Mouse (Mus musculus): ENCODE results near the gene Gimap1. TPM values are rescaled to one million over a fixed set of nuclear protein-coding genes. Genes with fewer than 3 reads are reported as not detected.

Gimap1 gene
- polyA plus RNA-seq (2015; fragmentation: Nextera tagmentation; extraction: Ambion mirVana), result 5.7 and 5.9 TPM in 2 replicates

GRCm38 (mm10) chr6:48738961-48739779 lies at the start of gene Gimap1:
TSS of gene Gimap1 (plus strand) at chr6:48739054.
- Histone ChIP-seq H3K9me3 (replicated peaks; ENCODE audit: control insufficient read depth, low read length) (no peaks in the 10 kb centered on the region), H3K27ac (ENCODE audit: low read length) (no peak within 1 kb of the TSS), H3K4me1 (ENCODE audit: control insufficient read depth, low read depth, low read length) (peaks cover 7% of the 10 kb centered on the region), H3K9ac (ENCODE audit: low read depth, low read length) (no peak within 1 kb of the TSS; the same call in 1 of the 2 replicates), H3K4me3 (ENCODE audit: low read depth, low read length) (peak within 1 kb of the TSS; percentile 37), H3K27me3 (ENCODE audit: control insufficient read depth, insufficient read depth, low read depth, low read length) (no peaks in the 10 kb centered on the region), H3K36me3 (ENCODE audit: control insufficient read depth, insufficient read depth) (no peaks in the 10 kb centered on the region), H3K4me2 (ENCODE audit: low read depth, low read length) (0 out of 2 replicates have a peak within 1 kb of the TSS, but pooled peaks have one; percentile 9)
- no peak for ATAC-seq (ENCODE audit: low read depth)
- WGBS (ENCODE audit: insufficient replicate concordance), result 18% methylated on average over 15 of the region's 15 CpGs

GRCm38 (mm10) chr6:48689320-48689719 lies 49.5 kb upstream of the Gimap1 start:
- 35% methylated on average over 2 of the region's 2 CpGs for WGBS (ENCODE audit: insufficient replicate concordance)
- no peak overlapping the region for H3K4me2 ChIP-seq (ENCODE audit: low read depth, low read length)
- ATAC-seq (ENCODE audit: low read depth), result no peak
- H3K9ac ChIP-seq (ENCODE audit: low read depth, low read length), result no peak overlapping the region
- no peak overlapping the region for H3K27ac ChIP-seq (ENCODE audit: low read length)
- no peaks in the 10 kb centered on the region for H3K27me3 ChIP-seq (ENCODE audit: control insufficient read depth, insufficient read depth, low read depth, low read length)
- no peaks in the 10 kb centered on the region for H3K9me3 ChIP-seq (replicated peaks; ENCODE audit: control insufficient read depth, low read length)
- H3K36me3 ChIP-seq (ENCODE audit: control insufficient read depth, insufficient read depth), result no peaks in the 10 kb centered on the region
- no peaks in the 10 kb centered on the region for H3K4me1 ChIP-seq (ENCODE audit: control insufficient read depth, low read depth, low read length)
- no peak overlapping the region for H3K4me3 ChIP-seq (ENCODE audit: low read depth, low read length)

GRCm38 (mm10) chr6:48692962-48693361 lies 45.9 kb upstream of the Gimap1 start:
- Histone ChIP-seq H3K4me1 (ENCODE audit: control insufficient read depth, low read depth, low read length) (no peaks in the 10 kb centered on the region), H3K9me3 (replicated peaks; ENCODE audit: control insufficient read depth, low read length) (no peaks in the 10 kb centered on the region), H3K4me3 (ENCODE audit: low read depth, low read length) (no peak overlapping the region), H3K27ac (ENCODE audit: low read length) (no peak overlapping the region), H3K4me2 (ENCODE audit: low read depth, low read length) (no peak overlapping the region), H3K36me3 (ENCODE audit: control insufficient read depth, insufficient read depth) (no peaks in the 10 kb centered on the region), H3K27me3 (ENCODE audit: control insufficient read depth, insufficient read depth, low read depth, low read length) (no peaks in the 10 kb centered on the region), H3K9ac (ENCODE audit: low read depth, low read length) (no peak overlapping the region)
- WGBS (ENCODE audit: insufficient replicate concordance), result 61% methylated on average over 6 of the region's 6 CpGs
- no peak for ATAC-seq (ENCODE audit: low read depth)

- Histone ChIP-seq H3K9ac (ENCODE audit: low read depth, low read length) (no peak overlapping the region), H3K4me2 (ENCODE audit: low read depth, low read length) (no peak overlapping the region), H3K36me3 (ENCODE audit: control insufficient read depth, insufficient read depth) (no peaks in the 10 kb centered on the region), H3K27me3 (ENCODE audit: control insufficient read depth, insufficient read depth, low read depth, low read length) (no peaks in the 10 kb centered on the region), H3K27ac (ENCODE audit: low read length) (peak overlapping the region; percentile 44; the same call in 1 of the 2 replicates), H3K9me3 (replicated peaks; ENCODE audit: control insufficient read depth, low read length) (no peaks in the 10 kb centered on the region), H3K4me1 (ENCODE audit: control insufficient read depth, low read depth, low read length) (no peaks in the 10 kb centered on the region; the same call in 1 of the 2 replicates), H3K4me3 (ENCODE audit: low read depth, low read length) (no peak overlapping the region)
- no peak for ATAC-seq (ENCODE audit: low read depth)
- WGBS (ENCODE audit: insufficient replicate concordance), result 53% methylated on average over 4 of the region's 4 CpGs
Observed at GRCm38 (mm10) chr6:48696830-48697554, 41.9 kb upstream of the Gimap1 start.

GRCm38 (mm10) chr6:48697555-48697930 lies 41.3 kb upstream of the Gimap1 start:
- Histone ChIP-seq H3K9ac (ENCODE audit: low read depth, low read length) (no peak overlapping the region), H3K4me1 (ENCODE audit: control insufficient read depth, low read depth, low read length) (no peaks in the 10 kb centered on the region; the same call in 1 of the 2 replicates), H3K9me3 (replicated peaks; ENCODE audit: control insufficient read depth, low read length) (no peaks in the 10 kb centered on the region), H3K27ac (ENCODE audit: low read length) (peak overlapping the region; percentile 44; the same call in 1 of the 2 replicates), H3K36me3 (ENCODE audit: control insufficient read depth, insufficient read depth) (no peaks in the 10 kb centered on the region), H3K4me3 (ENCODE audit: low read depth, low read length) (no peak overlapping the region), H3K27me3 (ENCODE audit: control insufficient read depth, insufficient read depth, low read depth, low read length) (no peaks in the 10 kb centered on the region), H3K4me2 (ENCODE audit: low read depth, low read length) (no peak overlapping the region)
- ATAC-seq (ENCODE audit: low read depth), result no peak
- WGBS (ENCODE audit: insufficient replicate concordance), result 25% methylated on average over 1 of the region's 1 CpGs

- H3K4me2 ChIP-seq (ENCODE audit: low read depth, low read length), result no peak overlapping the region
- ATAC-seq (ENCODE audit: low read depth), result no peak
- H3K27me3 ChIP-seq (ENCODE audit: control insufficient read depth, insufficient read depth, low read depth, low read length), result no peaks in the 10 kb centered on the region
- no peak overlapping the region for H3K27ac ChIP-seq (ENCODE audit: low read length)
- H3K4me1 ChIP-seq (ENCODE audit: control insufficient read depth, low read depth, low read length), result no peaks in the 10 kb centered on the region; the same call in 1 of the 2 replicates
- no peak overlapping the region for H3K9ac ChIP-seq (ENCODE audit: low read depth, low read length)
- H3K36me3 ChIP-seq (ENCODE audit: control insufficient read depth, insufficient read depth), result no peaks in the 10 kb centered on the region
- 47% methylated on average over 7 of the region's 7 CpGs for WGBS (ENCODE audit: insufficient replicate concordance)
- no peak overlapping the region for H3K4me3 ChIP-seq (ENCODE audit: low read depth, low read length)
- H3K9me3 ChIP-seq (replicated peaks; ENCODE audit: control insufficient read depth, low read length), result no peaks in the 10 kb centered on the region
Observed at GRCm38 (mm10) chr6:48698066-48698856, 40.6 kb upstream of the Gimap1 start.

GRCm38 (mm10) chr6:48698888-48699287 lies 40.0 kb upstream of the Gimap1 start:
- H3K9ac ChIP-seq (ENCODE audit: low read depth, low read length), result no peak overlapping the region
- H3K27me3 ChIP-seq (ENCODE audit: control insufficient read depth, insufficient read depth, low read depth, low read length), result no peaks in the 10 kb centered on the region
- no peak for ATAC-seq (ENCODE audit: low read depth)
- H3K4me2 ChIP-seq (ENCODE audit: low read depth, low read length), result no peak overlapping the region
- no peaks in the 10 kb centered on the region; the same call in 1 of the 2 replicates for H3K4me1 ChIP-seq (ENCODE audit: control insufficient read depth, low read depth, low read length)
- 14% methylated on average over 3 of the region's 3 CpGs for WGBS (ENCODE audit: insufficient replicate concordance)
- no peaks in the 10 kb centered on the region for H3K36me3 ChIP-seq (ENCODE audit: control insufficient read depth, insufficient read depth)
- H3K27ac ChIP-seq (ENCODE audit: low read length), result no peak overlapping the region
- no peak overlapping the region for H3K4me3 ChIP-seq (ENCODE audit: low read depth, low read length)
- H3K9me3 ChIP-seq (replicated peaks; ENCODE audit: control insufficient read depth, low read length), result no peaks in the 10 kb centered on the region

- peak; percentile 60 for ATAC-seq (ENCODE audit: low read depth)
Observed at GRCm38 (mm10) chr6:48700251-48701075, 38.4 kb upstream of the Gimap1 start.

More at GRCm38 (mm10) chr6:48700251-48701075, 38.4 kb upstream of the Gimap1 start:
- H3K27ac ChIP-seq (ENCODE audit: low read length), result peak overlapping the region; percentile 32; the same call in 1 of the 2 replicates
- no peak overlapping the region for H3K9ac ChIP-seq (ENCODE audit: low read depth, low read length)
- no peak overlapping the region for H3K4me2 ChIP-seq (ENCODE audit: low read depth, low read length)
- no peaks in the 10 kb centered on the region; the same call in 1 of the 2 replicates for H3K4me1 ChIP-seq (ENCODE audit: control insufficient read depth, low read depth, low read length)
- no peaks in the 10 kb centered on the region for H3K36me3 ChIP-seq (ENCODE audit: control insufficient read depth, insufficient read depth)
- no peaks in the 10 kb centered on the region for H3K27me3 ChIP-seq (ENCODE audit: control insufficient read depth, insufficient read depth, low read depth, low read length)
- no peaks in the 10 kb centered on the region for H3K9me3 ChIP-seq (replicated peaks; ENCODE audit: control insufficient read depth, low read length)
- no peak overlapping the region for H3K4me3 ChIP-seq (ENCODE audit: low read depth, low read length)
- WGBS (ENCODE audit: insufficient replicate concordance), result 13% methylated on average over 5 of the region's 5 CpGs
